Mouse (Mus musculus): ENCODE results near the gene Clip1. TPM values are rescaled to one million over a fixed set of nuclear protein-coding genes. Genes with fewer than 3 reads are reported as not detected.

The Clip1 gene
- polyA plus RNA-seq, 2 experiments = 33.4 to 37.1 TPM

- Histone ChIP-seq H3K27me3 (ENCODE audit: control insufficient read depth, insufficient read depth, low read length) (no peaks in the 10 kb centered on the region), H3K4me3 (replicated peaks; ENCODE audit: low read length) (no peak overlapping the region), H3K4me1 (ENCODE audit: control insufficient read depth, insufficient read depth, low read length) (no peaks in the 10 kb centered on the region), H3K27ac (replicated peaks; ENCODE audit: low read depth, low read length) (no peak overlapping the region), H3K36me3 (ENCODE audit: control insufficient read depth, insufficient read depth, low read length) (peaks cover 68% of the 10 kb centered on the region), H3K4me2 (replicated peaks; ENCODE audit: low read depth, low read length, severe bottlenecking) (no peak overlapping the region), H3K9me3 (ENCODE audit: control insufficient read depth, low read length) (no peaks in the 10 kb centered on the region), H3K9ac (ENCODE audit: low read depth, low read length, severe bottlenecking) (no peak overlapping the region)
- DNase-seq (ENCODE audit: low spot score) = no peak
- WGBS = 94% methylated on average over 17 of the region's 17 CpGs
- no peak for TF ChIP-seq POLR2A (IDR thresholded peaks at IDR 0.05; ENCODE audit: borderline replicate concordance, extremely low read depth, insufficient read depth, insufficient read length)
- no peak for ATAC-seq (ENCODE audit: low FRiP score, low read depth)
Measured at GRCm38 (mm10) chr5:123642401-123642800, 42.0 kb downstream of the Clip1 start.

- Histone ChIP-seq H3K4me3 (replicated peaks; ENCODE audit: low read length) (no peak overlapping the region), H3K4me2 (replicated peaks; ENCODE audit: low read depth, low read length, severe bottlenecking) (no peak overlapping the region), H3K27ac (replicated peaks; ENCODE audit: low read depth, low read length) (no peak overlapping the region), H3K27me3 (ENCODE audit: control insufficient read depth, insufficient read depth, low read length) (no peaks in the 10 kb centered on the region), H3K9ac (ENCODE audit: low read depth, low read length, severe bottlenecking) (no peak overlapping the region), H3K36me3 (ENCODE audit: control insufficient read depth, insufficient read depth, low read length) (peaks cover 61% of the 10 kb centered on the region), H3K4me1 (ENCODE audit: control insufficient read depth, insufficient read depth, low read length) (no peaks in the 10 kb centered on the region), H3K9me3 (ENCODE audit: control insufficient read depth, low read length) (no peaks in the 10 kb centered on the region)
- TF ChIP-seq POLR2A (IDR thresholded peaks at IDR 0.05; ENCODE audit: borderline replicate concordance, extremely low read depth, insufficient read depth, insufficient read length) = no peak
- ATAC-seq (ENCODE audit: low FRiP score, low read depth) (no peak), DNase-seq (ENCODE audit: low spot score) (no peak)
- WGBS = 87% methylated on average over 7 of the region's 7 CpGs
Measured at GRCm38 (mm10) chr5:123641259-123641900, 43.0 kb downstream of the Clip1 start.

GRCm38 (mm10) chr5:123640181-123640580 is 44.2 kb downstream of the Clip1 start:
- H3K9ac ChIP-seq (ENCODE audit: low read depth, low read length, severe bottlenecking) = 0 out of 2 replicates have a peak overlapping the region, but pooled peaks have one; percentile 28
- no peak overlapping the region for H3K4me2 ChIP-seq (replicated peaks; ENCODE audit: low read depth, low read length, severe bottlenecking)
- no peak for DNase-seq (ENCODE audit: low spot score)
- peaks cover 54% of the 10 kb centered on the region for H3K36me3 ChIP-seq (ENCODE audit: control insufficient read depth, insufficient read depth, low read length)
- H3K27ac ChIP-seq (replicated peaks; ENCODE audit: low read depth, low read length) = no peak overlapping the region
- 43% methylated on average over 9 of the region's 9 CpGs for WGBS
- no peak for TF ChIP-seq POLR2A (IDR thresholded peaks at IDR 0.05; ENCODE audit: borderline replicate concordance, extremely low read depth, insufficient read depth, insufficient read length)
- no peaks in the 10 kb centered on the region for H3K4me1 ChIP-seq (ENCODE audit: control insufficient read depth, insufficient read depth, low read length)
- H3K9me3 ChIP-seq (ENCODE audit: control insufficient read depth, low read length) = no peaks in the 10 kb centered on the region
- no peak for ATAC-seq (ENCODE audit: low FRiP score, low read depth)
- H3K4me3 ChIP-seq (replicated peaks; ENCODE audit: low read length) = no peak overlapping the region
- no peaks in the 10 kb centered on the region for H3K27me3 ChIP-seq (ENCODE audit: control insufficient read depth, insufficient read depth, low read length)

- no peak overlapping the region for H3K9ac ChIP-seq (ENCODE audit: low read depth, low read length, severe bottlenecking)
- H3K27me3 ChIP-seq (ENCODE audit: control insufficient read depth, insufficient read depth, low read length) = no peaks in the 10 kb centered on the region
- peaks cover 30% of the 10 kb centered on the region for H3K36me3 ChIP-seq (ENCODE audit: control insufficient read depth, insufficient read depth, low read length)
- no peak overlapping the region for H3K4me3 ChIP-seq (replicated peaks; ENCODE audit: low read length)
- DNase-seq (ENCODE audit: low spot score) (no peak), ATAC-seq (ENCODE audit: low FRiP score, low read depth) (no peak)
- H3K4me1 ChIP-seq (ENCODE audit: control insufficient read depth, insufficient read depth, low read length) = no peaks in the 10 kb centered on the region
- no peak for TF ChIP-seq POLR2A (IDR thresholded peaks at IDR 0.05; ENCODE audit: borderline replicate concordance, extremely low read depth, insufficient read depth, insufficient read length)
- no peaks in the 10 kb centered on the region for H3K9me3 ChIP-seq (ENCODE audit: control insufficient read depth, low read length)
- 93% methylated on average over 10 of the region's 10 CpGs for WGBS
- no peak overlapping the region for H3K4me2 ChIP-seq (replicated peaks; ENCODE audit: low read depth, low read length, severe bottlenecking)
- no peak overlapping the region for H3K27ac ChIP-seq (replicated peaks; ENCODE audit: low read depth, low read length)
Measured at GRCm38 (mm10) chr5:123631210-123631609, 53.2 kb downstream of the Clip1 start.

- Histone ChIP-seq H3K27ac (replicated peaks; ENCODE audit: low read depth, low read length) (no peak overlapping the region), H3K36me3 (ENCODE audit: control insufficient read depth, insufficient read depth, low read length) (peaks cover 50% of the 10 kb centered on the region), H3K9me3 (ENCODE audit: control insufficient read depth, low read length) (no peaks in the 10 kb centered on the region), H3K4me1 (ENCODE audit: control insufficient read depth, insufficient read depth, low read length) (no peaks in the 10 kb centered on the region), H3K27me3 (ENCODE audit: control insufficient read depth, insufficient read depth, low read length) (no peaks in the 10 kb centered on the region), H3K4me2 (replicated peaks; ENCODE audit: low read depth, low read length, severe bottlenecking) (no peak overlapping the region), H3K4me3 (replicated peaks; ENCODE audit: low read length) (no peak overlapping the region), H3K9ac (ENCODE audit: low read depth, low read length, severe bottlenecking) (no peak overlapping the region)
- ATAC-seq (ENCODE audit: low FRiP score, low read depth) = no peak
- peak; percentile 70 for DNase-seq (ENCODE audit: low spot score)
- TF ChIP-seq POLR2A (IDR thresholded peaks at IDR 0.05; ENCODE audit: borderline replicate concordance, extremely low read depth, insufficient read depth, insufficient read length) = no peak
- WGBS = 29% methylated on average over 8 of the region's 8 CpGs
Measured at GRCm38 (mm10) chr5:123626631-123627030, 57.8 kb downstream of the Clip1 start.

All from limb, embryonic 14.5 days (tissue).